Mouse (Mus musculus) liver, embryonic 14.5 days (tissue): ENCODE results near the gene Erg. TPM values are rescaled to one million over a fixed set of nuclear protein-coding genes. Genes with fewer than 3 reads are reported as not detected.

Experiments
- ATAC-seq: fragments of 200-750 bp; cut with Nextera tagmentation; 2 replicates; pipeline ENCODE4 v1.8.0; 2017; ENCODE audit warnings: moderate number of reproducible peaks, mild to moderate bottlenecking, moderate library complexity; ENCODE audit not compliant: insufficient read depth
- DNase-seq, 3 experiments: peaks; one replicate each; pipeline ENCODE4 v3.0.0-alpha.2; 2012 to 2013; ENCODE audit warnings: low read depth in 3 of 3, low spot score in 3 of 3
- H3K27ac ChIP-seq: fragments of 300-500 bp; sonication (generic); 2 replicates; pipeline ENCODE4 v1.5.1; 2014; ENCODE audit warnings: moderate library complexity, mild to moderate bottlenecking, control low read depth, inconsistent platforms
- H3K27me3 ChIP-seq: fragments of 300-500 bp; sonication (generic); 2 replicates; pipeline ENCODE4 v1.6.1; 2014; ENCODE audit warnings: mild to moderate bottlenecking, low read length, moderate library complexity; ENCODE audit not compliant: control insufficient read depth, insufficient read depth
- H3K36me3 ChIP-seq: fragments of 300-500 bp; sonication (generic); replicated peaks from 2 replicates; pipeline ENCODE4 v1.6.1; 2014; ENCODE audit warnings: low read depth; ENCODE audit not compliant: control insufficient read depth, insufficient read depth
- H3K4me1 ChIP-seq, 2 experiments: fragments of 200-500 bp in 1 of 2; fragments of 300-500 bp in 1 of 2; sonication (generic) in 1 of 2; replicated peaks; 2 replicates each; pipeline ENCODE4 v1.6.1; 2012 to 2014; ENCODE audit warnings: antibody characterized with exemption in 1 of 2, inconsistent platforms in 1 of 2, low read length in 1 of 2; ENCODE audit not compliant: control insufficient read depth in 2 of 2, insufficient read depth in 2 of 2
- H3K4me2 ChIP-seq: fragments of 300-500 bp; sonication (generic); 2 replicates; pipeline ENCODE4 v1.6.1; 2014; ENCODE audit warnings: low read depth, mild to moderate bottlenecking, control low read depth, moderate library complexity
- H3K4me3 ChIP-seq, 2 experiments: fragments of 200-500 bp in 1 of 2; fragments of 300-500 bp in 1 of 2; sonication (generic) in 1 of 2; 2 replicates each; pipeline ENCODE4 v1.5.1; 2012 to 2014; ENCODE audit warnings: low read depth in 2 of 2, low read length in 2 of 2, mild to moderate bottlenecking in 2 of 2, control low read depth in 1 of 2, inconsistent platforms in 1 of 2, moderate library complexity in 1 of 2; ENCODE audit not compliant: insufficient read depth in 1 of 2
- H3K9ac ChIP-seq: fragments of 300-500 bp; sonication (generic); replicated peaks from 2 replicates; pipeline ENCODE4 v1.6.1; 2014; ENCODE audit warnings: mild to moderate bottlenecking, control low read depth, moderate library complexity
- H3K9me3 ChIP-seq: fragments of 300-500 bp; sonication (generic); 2 replicates; pipeline ENCODE4 v1.6.1; 2016; ENCODE audit warnings: low read length, mixed read lengths; ENCODE audit not compliant: control insufficient read depth
- CTCF ChIP-seq: IDR thresholded peaks from 2 replicates; pipeline ENCODE4 v1.5.1; 2016; ENCODE audit warnings: antibody characterized with exemption, low read depth, control low read depth
- EP300 ChIP-seq: IDR thresholded peaks from 2 replicates; pipeline ENCODE4 v1.6.1; 2016; ENCODE audit warnings: antibody characterized with exemption, low read depth
- WGBS: fragments of 180-500 bp; shearing (Covaris S2); extraction: QIAGEN DNeasy Blood & Tissue Kit; methylation state at CpG from one replicate; pipeline ENCODE4 v1.1.7; 2014; ENCODE audit not compliant: insufficient replicate concordance; 5-methylcytosine and 5-hydroxymethylcytosine counted together
- polyA plus RNA-seq, 2 experiments: library from polyadenylated mRNA; depleted of rRNA in 1 of 2; stranded (reverse) in 1 of 2; unstranded in 1 of 2; fragments of >200 nt; fragmentation: Nextera tagmentation in 1 of 2; extraction: Ambion mirVana in 1 of 2; gene quantifications; 2 replicates each; pipeline versions ENCODE4 v1.2.1 to v1.2.3; 2012 to 2014

Erg gene
- polyA plus RNA-seq, 2 experiments, result 0.61 to 2.8 TPM

DNA sequence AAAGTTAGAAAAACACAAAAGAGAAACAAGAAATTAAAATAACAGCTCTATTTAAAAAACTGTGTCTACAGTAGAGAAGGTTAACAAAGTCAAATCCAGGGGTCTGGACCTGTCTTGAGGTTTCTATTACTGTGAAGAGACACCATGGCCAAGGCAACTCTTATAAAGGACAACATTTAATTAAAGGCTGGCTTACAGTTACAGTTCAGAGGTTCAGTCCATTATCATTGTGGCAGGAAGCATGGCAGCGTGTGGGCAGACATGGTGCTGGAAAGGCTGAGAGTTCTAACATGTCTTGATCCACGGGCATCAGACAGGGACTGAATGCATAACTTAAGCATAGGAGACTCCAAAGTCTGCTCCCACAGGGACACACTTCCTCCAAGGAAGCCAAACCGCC, 111.4 kb downstream of the Erg start:
- no peak for ATAC-seq
- Histone ChIP-seq H3K9me3 (no peaks in the 10 kb centered on the region), H3K4me2 (no peak overlapping the region), H3K27me3 (no peaks in the 10 kb centered on the region), H3K27ac (no peak overlapping the region), H3K4me1 (no peaks in the 10 kb centered on the region), H3K36me3 (no peaks in the 10 kb centered on the region), H3K4me3 (no peak overlapping the region), H3K9ac (no peak overlapping the region)
- DNase-seq, result no peak
- WGBS, result 62% methylated on average over 3 of the region's 3 CpGs
- TF ChIP-seq EP300 (no peak), CTCF (no peak)

DNA sequence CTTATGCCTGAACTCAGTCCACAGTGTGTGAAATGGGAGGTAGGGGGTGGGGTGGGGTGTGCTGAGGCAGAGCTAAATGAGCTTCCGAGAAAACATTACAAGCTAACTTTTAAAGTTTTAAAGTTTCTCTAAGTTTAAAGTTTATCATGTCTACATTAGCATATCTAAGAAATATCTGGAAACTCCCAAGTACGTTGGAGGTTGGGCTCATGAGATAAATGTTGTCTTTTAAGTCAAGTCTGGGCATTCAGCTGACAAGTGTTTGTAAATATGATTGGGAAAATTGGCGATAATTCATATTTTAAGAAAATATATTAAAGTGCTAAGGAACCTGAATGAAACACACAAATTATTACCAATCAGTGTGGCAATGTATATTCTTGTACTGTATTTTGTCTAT, 112.4 kb downstream of the Erg start:
- Histone ChIP-seq H3K27ac (no peak overlapping the region), H3K9ac (no peak overlapping the region), H3K36me3 (no peaks in the 10 kb centered on the region), H3K4me1 (no peaks in the 10 kb centered on the region), H3K9me3 (no peaks in the 10 kb centered on the region), H3K4me3 (no peak overlapping the region), H3K4me2 (no peak overlapping the region), H3K27me3 (no peaks in the 10 kb centered on the region)
- TF ChIP-seq EP300 (no peak), CTCF (no peak)
- DNase-seq (no peak), ATAC-seq (no peak)
- WGBS, result 54% methylated on average over 3 of the region's 3 CpGs

DNA sequence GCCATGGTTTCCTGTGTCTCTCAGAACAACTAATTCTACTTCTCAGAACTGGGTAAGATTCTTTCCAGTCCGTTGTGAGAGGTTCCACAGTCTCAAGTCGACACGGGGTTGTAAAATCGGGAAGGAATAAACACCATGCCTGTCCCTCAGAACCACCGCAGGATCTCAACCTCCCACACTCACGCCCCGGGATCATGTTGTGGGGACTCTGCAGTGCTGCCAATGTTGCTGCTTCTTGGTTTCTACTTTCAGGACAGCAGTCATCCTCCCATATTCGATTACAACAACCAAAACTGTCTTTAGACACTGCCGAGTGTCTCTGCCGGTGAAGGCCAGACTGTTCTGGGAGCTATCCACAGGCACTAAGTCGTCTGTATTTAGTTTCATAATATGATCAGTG, 113.6 kb downstream of the Erg start:
- Histone ChIP-seq H3K4me1 (no peaks in the 10 kb centered on the region), H3K36me3 (no peaks in the 10 kb centered on the region), H3K4me3 (no peak overlapping the region), H3K9ac (no peak overlapping the region), H3K4me2 (no peak overlapping the region), H3K27me3 (no peaks in the 10 kb centered on the region), H3K9me3 (no peaks in the 10 kb centered on the region), H3K27ac (no peak overlapping the region)
- no peak for ATAC-seq
- DNase-seq, result no peak
- TF ChIP-seq EP300 (no peak), CTCF (no peak)
- 74% methylated on average over 11 of the region's 11 CpGs for WGBS

- H3K4me2 ChIP-seq, result no peak overlapping the region
- WGBS, result 63% methylated on average over 9 of the region's 9 CpGs
- no peak overlapping the region for H3K27ac ChIP-seq
- H3K9ac ChIP-seq, result no peak overlapping the region
- no peaks in the 10 kb centered on the region for H3K4me1 ChIP-seq
- no peaks in the 10 kb centered on the region for H3K9me3 ChIP-seq
- no peaks in the 10 kb centered on the region for H3K27me3 ChIP-seq
- no peaks in the 10 kb centered on the region for H3K36me3 ChIP-seq
- TF ChIP-seq EP300, result no peak
- TF ChIP-seq CTCF, result no peak
- DNase-seq (no peak), ATAC-seq (no peak)
- H3K4me3 ChIP-seq, result no peak overlapping the region
These were observed 116.9 kb downstream of the Erg start for GRCm38 (mm10) chr16:95469262-95470139.

GRCm38 (mm10) chr16:95467893-95468292, 118.5 kb downstream of the Erg start:
- ATAC-seq, result no peak
- Histone ChIP-seq H3K36me3 (no peaks in the 10 kb centered on the region), H3K9ac (no peak overlapping the region), H3K9me3 (no peaks in the 10 kb centered on the region), H3K4me3 (no peak overlapping the region), H3K4me2 (no peak overlapping the region), H3K4me1 (no peaks in the 10 kb centered on the region), H3K27ac (no peak overlapping the region), H3K27me3 (no peaks in the 10 kb centered on the region)
- TF ChIP-seq CTCF (no peak), EP300 (no peak)
- DNase-seq, result no peak
- WGBS, result 60% methylated on average over 2 of the region's 2 CpGs
